ENCODE assay signal across 7 mouse cellular contexts in genomic region chr12:8326825-8327674, GRCm38 (mm10). TPM values are rescaled to one million over a fixed set of nuclear protein-coding genes. Genes with fewer than 3 reads are reported as not detected.
DNase-seq lines count a peak whose midpoint lies in the region; ATAC-seq and TF ChIP-seq lines count a peak whose summit lies in the region.

No protein-coding gene starts in this region.

- H3K9ac ChIP-seq in embryonic facial prominence, embryonic 11.5 days (replicated peaks; ENCODE audit: low read length) = peak overlapping the region; percentile 23
- H3K9ac ChIP-seq in heart, adult 2 months (ENCODE audit: low read depth, low read length) = peak overlapping the region; percentile 34
- H3K9ac ChIP-seq in limb, embryonic 11.5 days (ENCODE audit: low read length) = peak overlapping the region; percentile 18
- peak overlapping the region; percentile 33 for H3K9ac ChIP-seq in midbrain, embryonic 15.5 days

- no peaks in the 10 kb centered on the region for H3K27me3 ChIP-seq in embryonic facial prominence, embryonic 11.5 days (ENCODE audit: control insufficient read depth, insufficient read depth, low read length)
- no peaks in the 10 kb centered on the region for H3K27me3 ChIP-seq in heart, adult 2 months (ENCODE audit: control insufficient read depth, insufficient read depth, low read length)
- H3K27me3 ChIP-seq in kidney, adult 2 months (replicated peaks; ENCODE audit: control insufficient read depth, insufficient read depth, low read length) = no peaks in the 10 kb centered on the region
- H3K27me3 ChIP-seq in limb, embryonic 11.5 days (ENCODE audit: control insufficient read depth, insufficient read depth, low read length) = no peaks in the 10 kb centered on the region
- no peaks in the 10 kb centered on the region for H3K27me3 ChIP-seq in midbrain, embryonic 15.5 days (replicated peaks)

- ATAC-seq in embryonic facial prominence, embryonic 11.5 days (replicated peaks; ENCODE audit: insufficient number of reproducible peaks, low FRiP score, low TSS enrichment, low read depth) = peak; percentile 86
- ATAC-seq in limb, embryonic 11.5 days (ENCODE audit: insufficient number of reproducible peaks, low FRiP score, low TSS enrichment, low read depth) = peak; percentile 85
- ATAC-seq in midbrain, embryonic 15.5 days (replicated peaks) = peak; percentile 94

- TF ChIP-seq EP300 in heart, adult 2 months (IDR thresholded peaks at IDR 0.05; ENCODE audit: insufficient read depth, low read depth, low read length) = peak; percentile 99

- 34% methylated on average over 17 of the region's 17 CpGs for WGBS in embryonic facial prominence, embryonic 11.5 days
- WGBS in heart, adult 2 months = 20% methylated on average over 17 of the region's 17 CpGs
- 40% methylated on average over 17 of the region's 17 CpGs for WGBS in kidney, adult 2 months
- 44% methylated on average over 17 of the region's 17 CpGs for WGBS in limb, embryonic 11.5 days
- WGBS in midbrain, embryonic 15.5 days = 12% methylated on average over 17 of the region's 17 CpGs

- H3K4me2 ChIP-seq in embryonic facial prominence, embryonic 11.5 days (ENCODE audit: low read depth, low read length) = no peak overlapping the region
- no peak overlapping the region for H3K4me2 ChIP-seq in limb, embryonic 11.5 days (ENCODE audit: low read depth, severe bottlenecking)
- no peak overlapping the region for H3K4me2 ChIP-seq in midbrain, embryonic 15.5 days

- no peak overlapping the region for H3K4me3 ChIP-seq in embryonic facial prominence, embryonic 11.5 days (ENCODE audit: low read depth, low read length)
- H3K4me3 ChIP-seq in heart, adult 2 months = 0 out of 2 replicates have a peak overlapping the region, but pooled peaks have one; percentile 4
- no peak overlapping the region for H3K4me3 ChIP-seq in kidney, adult 2 months (ENCODE audit: insufficient read depth, low read depth, low read length)
- no peak overlapping the region for H3K4me3 ChIP-seq in limb, embryonic 11.5 days (ENCODE audit: low read depth, low read length)
- no peak overlapping the region for H3K4me3 ChIP-seq in midbrain, embryonic 15.5 days

- peak; percentile 97 for DNase-seq in adrenal gland, postnatal 25 days
- DNase-seq in embryonic facial prominence, embryonic 11.5 days (ENCODE audit: low spot score) = peak; percentile 94
- peak; percentile 92 to 94 for DNase-seq in heart, adult 2 months
- DNase-seq in kidney, adult 2 months = peak; percentile 94
- DNase-seq in limb, embryonic 11.5 days (ENCODE audit: low spot score) = peak; percentile 99
- peak; percentile 78 to 90 for DNase-seq in spleen, adult 18-20 months

- H3K27ac ChIP-seq in embryonic facial prominence, embryonic 11.5 days (replicated peaks; ENCODE audit: low read depth, low read length) = no peak overlapping the region
- H3K27ac ChIP-seq in heart, adult 2 months = peak overlapping the region; percentile 85
- peak overlapping the region; percentile 18; the same call in 1 of the 2 replicates for H3K27ac ChIP-seq in kidney, adult 2 months (ENCODE audit: insufficient read depth, low read depth, low read length)
- no peak overlapping the region for H3K27ac ChIP-seq in limb, embryonic 11.5 days (replicated peaks; ENCODE audit: low read depth, low read length)
- H3K27ac ChIP-seq in midbrain, embryonic 15.5 days = peak overlapping the region; percentile 73

- H3K79me2 ChIP-seq in heart, adult 2 months (replicated peaks; ENCODE audit: control insufficient read depth, insufficient read depth, low read length) = no peaks in the 10 kb centered on the region

- H3K4me1 ChIP-seq in embryonic facial prominence, embryonic 11.5 days (ENCODE audit: control insufficient read depth, insufficient read depth, low read length) = no peaks in the 10 kb centered on the region
- H3K4me1 ChIP-seq in heart, adult 2 months (ENCODE audit: control insufficient read depth, insufficient read depth, low read length) = peaks cover 11% of the 10 kb centered on the region
- no peaks in the 10 kb centered on the region for H3K4me1 ChIP-seq in kidney, adult 2 months (ENCODE audit: control insufficient read depth, insufficient read depth, low read length)
- no peaks in the 10 kb centered on the region for H3K4me1 ChIP-seq in limb, embryonic 11.5 days (ENCODE audit: control insufficient read depth, insufficient read depth, low read length)
- peaks cover 20% of the 10 kb centered on the region for H3K4me1 ChIP-seq in midbrain, embryonic 15.5 days

- H3K9me3 ChIP-seq in embryonic facial prominence, embryonic 11.5 days (replicated peaks; ENCODE audit: control insufficient read depth, low read length) = no peaks in the 10 kb centered on the region
- no peaks in the 10 kb centered on the region for H3K9me3 ChIP-seq in limb, embryonic 11.5 days (ENCODE audit: control insufficient read depth, low read length)
- H3K9me3 ChIP-seq in midbrain, embryonic 15.5 days = no peaks in the 10 kb centered on the region

- TF ChIP-seq POLR2A in heart, adult 2 months (IDR thresholded peaks at IDR 0.05; ENCODE audit: insufficient read depth, low read depth, low read length) = 0 out of 2 replicates have a peak, but pooled peaks have one; percentile 17
- TF ChIP-seq POLR2A in kidney, adult 2 months (IDR thresholded peaks at IDR 0.05; ENCODE audit: low read depth, low read length) = no peak

- intact Hi-C loops in heart, adult 2 months (cut with DNase I) = loop anchor here (1.0 to 5.0 kb wide), 3 partner anchors 60 to 174 kb away; no protein-coding TSS in a partner anchor

- H3K36me3 ChIP-seq in embryonic facial prominence, embryonic 11.5 days (replicated peaks; ENCODE audit: control insufficient read depth, insufficient read depth, low read depth, low read length) = no peaks in the 10 kb centered on the region
- H3K36me3 ChIP-seq in heart, adult 2 months (ENCODE audit: control insufficient read depth, insufficient read depth, low read length) = peaks cover 9% of the 10 kb centered on the region
- H3K36me3 ChIP-seq in kidney, adult 2 months (ENCODE audit: control insufficient read depth, insufficient read depth, low read length) = no peaks in the 10 kb centered on the region
- no peaks in the 10 kb centered on the region for H3K36me3 ChIP-seq in limb, embryonic 11.5 days (ENCODE audit: control insufficient read depth, insufficient read depth, low read length)
- 0 out of 2 replicates have a peak, but pooled peaks cover 3% of the 10 kb centered on the region for H3K36me3 ChIP-seq in midbrain, embryonic 15.5 days (replicated peaks)

- peak; percentile 98 for TF ChIP-seq CTCF in heart, adult 2 months (IDR thresholded peaks at IDR 0.05)
- TF ChIP-seq CTCF in kidney, adult 2 months (conservative IDR thresholded peaks at IDR 0.05; ENCODE audit: insufficient read depth, insufficient read length, low read depth, low read length) = peak; percentile 91

RNA-seq across cellular contexts. Expression of gene Hs1bp3, which starts 13.8 kb away (rescaled TPM):
- total RNA-seq in adrenal gland, postnatal 25 days (2021) = 13.6 and 22.3 TPM in 2 replicates
- polyA plus RNA-seq in embryonic facial prominence, embryonic 11.5 days (2014; fragmentation: Nextera tagmentation; extraction: Ambion mirVana) = 9.6 and 11.7 TPM in 2 replicates
- 10 to 100 TPM; 12.7 to 13.8 TPM for total RNA-seq in heart, adult 2 months (2021)
- polyA plus RNA-seq in heart, adult 2 months (2012; rRNA removed) = 17.3 and 20.5 TPM in 2 replicates
- 25.3 and 27.7 TPM in 2 replicates for polyA plus RNA-seq in kidney, adult 2 months (2012; rRNA removed)
- polyA plus RNA-seq in limb, embryonic 11.5 days (2014; fragmentation: Nextera tagmentation; extraction: Ambion mirVana) = 11.8 and 13.0 TPM in 2 replicates
- 8.9 and 10.8 TPM in 2 replicates for polyA plus RNA-seq in midbrain, embryonic 15.5 days (2015; fragmentation: Nextera tagmentation; extraction: Ambion mirVana)

RNA-seq across cellular contexts. Expression of gene Gdf7, which starts 25.3 kb away (rescaled TPM):
- not detected in 2 replicates for total RNA-seq in adrenal gland, postnatal 25 days (2021)
- polyA plus RNA-seq in embryonic facial prominence, embryonic 11.5 days (2014; fragmentation: Nextera tagmentation; extraction: Ambion mirVana) = 0.49 and 0.72 TPM in 2 replicates
- total RNA-seq in heart, adult 2 months (2021) = under 1 TPM; 0.41 to 0.84 TPM
- 0.82 and 0.96 TPM in 2 replicates for polyA plus RNA-seq in heart, adult 2 months (2012; rRNA removed)
- polyA plus RNA-seq in kidney, adult 2 months (2012; rRNA removed) = 1.1 and 1.5 TPM in 2 replicates
- polyA plus RNA-seq in limb, embryonic 11.5 days (2014; fragmentation: Nextera tagmentation; extraction: Ambion mirVana) = 0.13 and 0.23 TPM in 2 replicates
- 0.19 and 0.23 TPM in 2 replicates for polyA plus RNA-seq in midbrain, embryonic 15.5 days (2015; fragmentation: Nextera tagmentation; extraction: Ambion mirVana)

Comparison
In these comparisons a context has a peak if more than half of its experiments do, and no peak if none do; other contexts are left out.
1. H3K27ac ChIP-seq: peak in heart, adult 2 months (single experiment), kidney, adult 2 months (single experiment) and midbrain, embryonic 15.5 days (single experiment); none in embryonic facial prominence, embryonic 11.5 days (single experiment) and limb, embryonic 11.5 days (single experiment).
2. Peak in every context shown above with its lines, with median percentiles within 50 percentile points of each other: DNase-seq, ATAC-seq and H3K9ac ChIP-seq.